Mouse (Mus musculus) fat pad, adult 2 months (tissue): ENCODE measurements around the gene Fbxo31.

Experiments
- DNase-seq: peaks from one replicate; pipeline ENCODE4 v3.0.0-alpha.2; 2011; ENCODE audit warnings: low read depth, low spot score; ENCODE audit errors: extremely low read depth

Gene Fbxo31

GRCm38 (mm10) chr8:121553831-121554475 lies 24.7 kb downstream of the Fbxo31 start:
- DNase-seq: no peak

DNA sequence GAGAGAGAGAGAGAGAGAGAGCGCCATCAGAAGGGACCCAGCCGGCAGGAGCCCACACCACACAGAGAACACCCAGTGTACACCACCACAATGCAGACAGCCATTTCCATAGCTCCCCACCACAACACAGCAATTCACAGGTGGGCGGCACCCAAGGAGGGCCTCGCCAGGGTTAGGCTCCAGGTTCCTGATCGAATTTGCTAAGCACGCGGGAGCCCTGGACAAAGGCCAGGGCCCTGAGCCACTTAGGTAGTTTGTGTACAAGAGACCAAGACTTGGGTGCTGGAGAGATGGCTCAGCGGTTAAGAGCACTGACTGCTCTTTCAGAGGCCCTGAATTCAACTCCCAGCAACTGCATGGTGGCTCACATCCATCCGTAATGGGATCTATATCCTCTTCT lies 26.1 kb downstream of the Fbxo31 start:
- no peak for DNase-seq

DNA sequence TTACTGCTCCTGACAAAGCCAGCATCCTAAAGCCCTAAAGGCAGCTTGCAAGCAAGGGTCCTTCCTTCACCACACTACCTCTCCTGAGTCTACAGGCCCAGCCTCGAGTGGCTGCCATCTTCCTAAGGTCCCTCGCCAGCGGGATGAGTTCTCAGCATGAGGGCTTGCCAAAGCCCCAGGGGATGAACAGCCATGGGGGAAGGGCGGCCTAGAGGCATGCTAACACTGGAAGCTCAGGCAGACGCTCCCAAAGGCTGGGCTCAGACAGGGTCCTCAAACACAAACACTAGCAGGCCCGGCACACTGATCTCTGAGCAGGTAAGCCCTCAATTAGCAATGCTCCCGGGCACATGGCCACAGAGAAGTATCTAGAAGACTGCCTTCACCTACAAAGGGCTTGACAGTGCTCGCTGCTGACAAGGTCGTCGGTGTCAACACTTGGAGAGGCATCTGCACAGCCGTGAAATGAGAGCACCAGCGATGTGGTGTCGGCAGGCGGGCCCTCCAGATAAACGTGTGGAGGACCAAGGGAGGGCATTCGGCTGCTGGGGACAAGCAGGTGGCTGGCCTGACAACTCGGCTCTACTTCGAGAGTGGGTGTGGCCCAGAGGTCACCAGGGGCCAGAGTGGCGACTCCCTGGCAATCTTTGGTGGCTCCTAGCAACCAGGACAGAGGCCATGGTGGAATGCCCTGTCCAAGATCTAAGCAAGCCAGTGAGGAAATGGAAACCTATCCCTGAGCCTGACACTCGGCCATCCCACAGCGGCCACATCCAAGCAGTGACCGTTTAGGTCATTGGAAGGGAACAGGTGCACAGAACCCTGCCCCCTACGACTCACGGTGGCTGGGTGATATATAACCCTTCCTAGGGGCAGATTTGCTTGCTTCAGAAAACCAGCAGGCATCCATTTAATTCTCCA lies 27.3 kb downstream of the Fbxo31 start:
- no peak for DNase-seq

DNA sequence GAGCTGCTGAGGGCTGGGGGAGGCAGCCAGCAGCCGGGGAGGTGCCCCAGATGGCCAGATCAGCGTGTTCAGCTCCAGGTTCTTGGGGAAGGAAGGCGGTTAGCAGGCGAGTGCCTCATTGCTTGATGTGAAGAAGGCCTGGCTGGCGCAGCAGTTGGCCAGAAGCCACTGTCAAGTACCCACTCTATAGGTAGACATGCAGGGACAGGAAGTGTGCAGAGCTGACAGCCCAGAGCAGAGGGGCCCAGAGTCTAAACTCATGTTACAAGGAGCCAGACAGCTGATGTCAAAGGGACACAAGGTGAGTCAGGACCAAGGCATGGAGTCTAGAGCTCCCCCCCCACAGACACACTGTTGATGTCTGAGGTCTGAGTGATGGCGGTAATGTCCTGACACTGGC lies 28.6 kb downstream of the Fbxo31 start:
- DNase-seq: no peak

- DNase-seq: no peak
Measured at GRCm38 (mm10) chr8:121547132-121547531, 31.5 kb downstream of the Fbxo31 start.

DNA sequence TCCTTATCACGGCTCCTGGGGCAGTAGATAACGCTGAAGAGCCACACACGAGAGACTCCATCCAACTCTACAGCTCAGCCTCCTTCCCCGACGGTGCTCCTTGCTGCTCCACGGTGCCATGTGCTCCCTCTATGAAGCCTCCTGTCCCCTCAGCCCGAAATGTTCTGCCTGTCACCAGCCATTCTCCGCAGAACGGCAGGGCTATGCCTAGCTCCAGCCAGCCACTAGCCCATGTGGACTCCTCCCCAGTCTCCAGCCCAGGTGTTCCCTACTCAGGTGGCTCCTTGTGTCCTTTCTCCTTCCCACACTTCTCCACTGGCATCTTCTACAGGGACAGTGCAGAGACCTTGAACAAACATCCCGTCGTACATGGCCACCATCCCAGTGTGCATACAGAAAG lies 33.7 kb downstream of the Fbxo31 start:
- no peak for DNase-seq

DNA sequence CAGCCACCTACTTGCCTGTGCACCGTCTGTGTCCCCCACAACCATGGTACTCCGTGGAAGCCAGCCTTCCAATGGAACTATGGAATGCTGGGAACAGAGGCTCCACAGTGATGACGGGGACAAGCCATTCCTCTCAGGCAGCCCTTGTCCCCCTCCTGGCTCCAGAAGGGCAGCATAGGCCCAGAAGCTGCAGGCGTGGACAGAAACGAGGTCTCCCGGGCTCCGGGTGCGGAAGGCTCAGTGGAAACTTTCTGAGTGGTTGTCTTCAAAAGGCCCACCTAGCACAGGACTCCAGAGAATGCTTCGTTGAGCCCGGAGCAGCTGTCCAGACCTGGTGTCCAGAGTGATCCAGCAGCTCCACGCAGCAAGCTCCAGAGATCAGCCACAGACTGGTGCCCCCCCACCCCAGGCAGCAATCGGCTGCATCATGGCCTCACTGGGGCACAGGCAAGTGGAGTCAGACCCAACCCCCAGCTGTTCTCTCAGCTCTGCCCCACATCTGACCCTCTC lies 34.3 kb downstream of the Fbxo31 start, which contains the start of gene 1700018B08Rik:
TSS of gene 1700018B08Rik (minus strand) at position 45 of the 510 bp plus-strand sequence.
- DNase-seq: no peak

DNA sequence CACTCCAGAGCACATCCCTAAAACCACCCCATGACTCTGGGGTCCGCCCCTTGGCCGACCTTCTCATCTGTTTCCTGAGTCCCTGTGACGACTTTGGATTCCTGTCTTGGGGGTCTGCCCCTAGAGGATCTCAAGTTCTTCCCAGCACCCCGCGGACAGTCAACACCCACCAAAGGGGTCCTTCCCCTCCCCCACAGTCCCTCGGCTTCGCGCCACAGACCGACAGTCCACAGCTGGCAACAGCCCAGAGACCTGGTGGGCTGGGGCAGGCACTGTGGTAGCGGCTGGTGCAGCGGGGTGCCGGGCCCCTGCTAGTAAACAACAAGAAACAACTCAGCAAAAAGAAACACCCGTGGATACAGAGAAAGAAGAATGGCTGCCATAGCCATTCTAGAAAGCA lies 35.7 kb downstream of the Fbxo31 start:
- DNase-seq: no peak

GRCm38 (mm10) chr8:121541862-121542261 lies 36.7 kb downstream of the Fbxo31 start:
- DNase-seq: no peak

- no peak for DNase-seq
Measured at GRCm38 (mm10) chr8:121532381-121532780, 46.2 kb downstream of the Fbxo31 start.

GRCm38 (mm10) chr8:121530639-121531038 lies 48.0 kb downstream of the Fbxo31 start:
- DNase-seq: no peak

- no peak for DNase-seq
Measured at GRCm38 (mm10) chr8:121528790-121529189, 49.8 kb downstream of the Fbxo31 start.

- DNase-seq: no peak
Measured at GRCm38 (mm10) chr8:121527751-121528150, 50.9 kb downstream of the Fbxo31 start.

GRCm38 (mm10) chr8:121526811-121527550 lies 51.6 kb downstream of the Fbxo31 start:
- no peak for DNase-seq

GRCm38 (mm10) chr8:121525111-121525818 lies 53.3 kb downstream of the Fbxo31 start:
- no peak for DNase-seq

DNA sequence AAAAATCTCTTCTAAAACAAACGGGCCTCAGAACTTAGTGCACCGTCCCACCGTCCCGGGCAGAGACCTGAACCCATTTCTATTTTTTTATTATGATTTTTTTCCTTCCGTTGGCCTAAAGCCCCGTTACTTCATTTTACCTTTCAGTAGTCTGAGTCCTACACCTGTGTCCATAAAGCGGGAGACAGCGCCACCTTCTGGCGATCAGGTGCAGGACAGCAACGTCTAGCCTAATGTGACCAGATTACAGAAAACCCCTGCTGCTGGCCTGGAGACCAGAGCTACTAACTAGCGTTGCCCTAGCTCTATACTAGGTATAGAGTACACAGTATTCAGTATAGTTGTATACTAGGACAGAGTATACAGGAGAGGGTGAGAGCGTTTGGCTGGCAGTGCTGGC lies 65.2 kb downstream of the Fbxo31 start:
- no peak for DNase-seq

DNA sequence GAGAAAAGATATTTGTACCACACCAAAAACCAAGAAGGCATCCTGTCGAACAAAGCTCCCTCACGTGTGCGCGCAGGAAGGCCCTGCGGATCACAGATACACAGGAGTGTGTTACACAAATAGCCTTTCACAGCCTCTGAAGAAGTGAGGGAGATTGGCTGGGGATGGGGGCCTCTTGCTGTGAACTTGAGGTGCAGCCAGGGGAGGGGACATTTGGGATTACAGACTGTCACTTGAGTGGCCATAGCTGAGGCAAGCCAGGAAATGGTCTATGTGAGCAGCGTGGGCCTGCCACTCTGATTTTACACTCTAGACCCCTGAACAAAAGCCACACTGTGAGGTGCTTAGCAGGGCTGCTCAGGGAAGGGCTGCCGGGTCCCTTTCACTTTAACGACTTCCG lies 66.9 kb downstream of the Fbxo31 start:
- no peak for DNase-seq
